9 mouse cellular contexts compared by ENCODE assay signal in the genomic region with DNA sequence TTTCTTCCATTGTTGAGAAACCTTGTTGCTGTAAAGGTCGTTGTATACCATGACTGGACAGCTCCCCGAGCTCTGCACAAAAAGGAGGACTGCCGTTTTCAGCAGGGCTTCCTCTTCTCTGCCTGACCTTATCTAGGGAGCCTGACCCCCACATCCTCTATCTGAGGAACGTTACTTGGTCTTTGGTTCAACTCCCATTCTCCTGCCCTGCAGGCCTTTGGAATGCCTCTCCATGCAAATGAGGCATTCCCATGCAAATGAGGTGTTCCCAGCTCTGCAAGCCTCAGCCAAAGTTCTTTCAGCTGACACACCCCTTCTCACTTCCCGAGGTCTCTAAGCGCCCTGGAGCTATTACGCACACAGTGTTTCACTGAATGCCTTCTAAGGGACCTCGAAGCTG. TPM values are rescaled to one million over a fixed set of nuclear protein-coding genes. Genes with fewer than 3 reads are reported as not detected.
DNase-seq lines count a peak whose midpoint lies in the region; ATAC-seq and TF ChIP-seq lines count a peak whose summit lies in the region.
"Had no signal": no experiment of that assay in that cellular context is flagged by ENCODE, and none has a peak within 500 bp of the region (broad histone marks: within the 10 kb centered on the region; RNA-seq: fewer than 3 reads in every experiment).

No protein-coding gene starts in this region.

- no peak overlapping the region for H3K9ac ChIP-seq in hindbrain, embryonic 12.5 days
- H3K9ac ChIP-seq in hindbrain, embryonic 14.5 days = no peak overlapping the region
- no peak overlapping the region for H3K9ac ChIP-seq in hindbrain, postnatal 0 days (replicated peaks; ENCODE audit: low read length)
- H3K9ac ChIP-seq: hindbrain, embryonic 15.5 days had no signal

- 1% methylated on average over 8 of the region's 8 CpGs for WGBS in hindbrain, embryonic 12.5 days
- 1% methylated on average over 8 of the region's 8 CpGs for WGBS in hindbrain, embryonic 14.5 days
- WGBS in hindbrain, postnatal 0 days = 8% methylated on average over 8 of the region's 8 CpGs
- 7% methylated on average over 8 of the region's 8 CpGs for WGBS in macrophage (ENCODE audit: missing documents)

- no peaks in the 10 kb centered on the region for H3K9me3 ChIP-seq in hindbrain, embryonic 12.5 days (replicated peaks)
- H3K9me3 ChIP-seq in hindbrain, embryonic 14.5 days (ENCODE audit: control insufficient read depth, low read length) = no peaks in the 10 kb centered on the region
- no peaks in the 10 kb centered on the region for H3K9me3 ChIP-seq in hindbrain, postnatal 0 days (ENCODE audit: low read length)
- H3K9me3 ChIP-seq: hindbrain, embryonic 15.5 days had no signal

- H3K36me3 ChIP-seq in hindbrain, embryonic 12.5 days = no peaks in the 10 kb centered on the region
- no peaks in the 10 kb centered on the region for H3K36me3 ChIP-seq in hindbrain, embryonic 14.5 days (replicated peaks; ENCODE audit: control insufficient read depth, insufficient read depth)
- H3K36me3 ChIP-seq in hindbrain, postnatal 0 days (ENCODE audit: insufficient read depth, low read length) = no peaks in the 10 kb centered on the region
- H3K36me3 ChIP-seq in macrophage (ENCODE audit: inconsistent target) = no peaks in the 10 kb centered on the region
- H3K36me3 ChIP-seq: hindbrain, embryonic 15.5 days had no signal

- H3K79me2 ChIP-seq in macrophage (ENCODE audit: inconsistent target) = no peaks in the 10 kb centered on the region

- H3K4me3 ChIP-seq in hindbrain, embryonic 12.5 days = no peak overlapping the region
- no peak overlapping the region for H3K4me3 ChIP-seq in hindbrain, embryonic 14.5 days (replicated peaks; ENCODE audit: low read length)
- no peak overlapping the region for H3K4me3 ChIP-seq in hindbrain, postnatal 0 days (ENCODE audit: low read length)
- H3K4me3 ChIP-seq in macrophage (ENCODE audit: inconsistent target) = no peak overlapping the region
- H3K4me3 ChIP-seq: hindbrain, embryonic 15.5 days had no signal

- H3K4me1 ChIP-seq in hindbrain, embryonic 12.5 days = peaks cover 27% of the 10 kb centered on the region
- H3K4me1 ChIP-seq in hindbrain, embryonic 14.5 days (replicated peaks; ENCODE audit: control insufficient read depth, insufficient read depth, low read length) = 0 out of 2 replicates have a peak, but pooled peaks cover 7% of the 10 kb centered on the region
- peaks cover 5% of the 10 kb centered on the region; the same call in 1 of the 2 replicates for H3K4me1 ChIP-seq in hindbrain, postnatal 0 days (ENCODE audit: insufficient read depth, low read length)

- no peak for DNase-seq in hindbrain, embryonic 14.5 days (ENCODE audit: low spot score)
- peak; percentile 25 for DNase-seq in brain, adult 2 months (ENCODE audit: low read depth, low spot score)
- DNase-seq in hindbrain, postnatal 0 days (ENCODE audit: low spot score) = peak; percentile 35
- DNase-seq in ovary, postnatal 36 days (ENCODE audit: low spot score) = no peak
- no peak for DNase-seq in cerebellum, adult 8-10 months
- no peak for DNase-seq in adrenal gland, postnatal 4 days (ENCODE audit: low spot score in 2 of 2)

- ATAC-seq in hindbrain, embryonic 12.5 days (ENCODE audit: low FRiP score) = peak; percentile 61
- no peak for ATAC-seq in hindbrain, embryonic 14.5 days (ENCODE audit: low FRiP score)
- no peak for ATAC-seq in hindbrain, postnatal 0 days

- no peak overlapping the region for H3K4me2 ChIP-seq in hindbrain, embryonic 12.5 days (replicated peaks)
- H3K4me2 ChIP-seq in hindbrain, embryonic 14.5 days (replicated peaks) = no peak overlapping the region
- H3K4me2 ChIP-seq in hindbrain, postnatal 0 days (ENCODE audit: low read depth, low read length) = no peak overlapping the region
- H3K4me2 ChIP-seq: hindbrain, embryonic 15.5 days had no signal

- TF ChIP-seq CTCF in hindbrain, postnatal 0 days (IDR thresholded peaks at IDR 0.05; ENCODE audit: low read depth) = no peak

- no peak overlapping the region for H3K27ac ChIP-seq in hindbrain, embryonic 12.5 days
- H3K27ac ChIP-seq in hindbrain, embryonic 14.5 days = no peak overlapping the region
- H3K27ac ChIP-seq in hindbrain, postnatal 0 days = no peak overlapping the region
- peak overlapping the region; percentile 52 for H3K27ac ChIP-seq in macrophage
- H3K27ac ChIP-seq: hindbrain, embryonic 15.5 days had no signal

- H3K27me3 ChIP-seq in hindbrain, embryonic 12.5 days = no peaks in the 10 kb centered on the region; the same call in 1 of the 2 replicates
- H3K27me3 ChIP-seq in hindbrain, embryonic 14.5 days (ENCODE audit: control insufficient read depth, insufficient read depth, low read length) = no peaks in the 10 kb centered on the region
- no peaks in the 10 kb centered on the region for H3K27me3 ChIP-seq in hindbrain, postnatal 0 days (ENCODE audit: insufficient read depth, low read length)
- H3K27me3 ChIP-seq: hindbrain, embryonic 15.5 days had no signal

RNA-seq across cellular contexts. Expression of gene Man1c1, which starts 26.0 kb away (rescaled TPM):
- 6.4 and 7.4 TPM in 2 replicates for polyA plus RNA-seq in hindbrain, embryonic 12.5 days (2016; fragmentation: Nextera tagmentation; extraction: Ambion mirVana)
- polyA plus RNA-seq in hindbrain, embryonic 14.5 days (2014; fragmentation: Nextera tagmentation; extraction: Ambion mirVana) = 7.1 and 7.2 TPM in 2 replicates
- total RNA-seq in hindbrain, postnatal 0 days (2014; rRNA removed) = 36.1 and 40.5 TPM in 2 replicates
- 5.8 and 7.1 TPM in 2 replicates for polyA plus RNA-seq in hindbrain, postnatal 0 days (2015; fragmentation: Nextera tagmentation; extraction: Ambion mirVana)
- 100 to 1,000 TPM in 17 of 26 experiments, 10 to 100 TPM in 9; 23.6 to 264 (median 114) TPM for total RNA-seq in macrophage (2018; cell fraction: chromatin; rRNA removed)
- total RNA-seq in macrophage (2018; cell fraction: cytosol; rRNA removed) = 100 to 1,000 TPM in 12 of 26 experiments, 10 to 100 TPM in 14; 38.4 to 182 (median 88.7) TPM
- total RNA-seq in macrophage (2018; cell fraction: nucleus; rRNA removed) = 100 to 1,000 TPM in 21 of 26 experiments, 10 to 100 TPM in 5; 58.9 to 299 (median 132) TPM
- polyA plus RNA-seq in macrophage (2018) = 82.3 to 124 TPM (median 103 TPM) in 3 replicates
- 10 to 100 TPM; 28.6 to 29.6 TPM for total RNA-seq in adrenal gland, postnatal 4 days (2021)

RNA-seq across cellular contexts. Expression of gene Ldlrap1, which starts 37.7 kb away (rescaled TPM):
- polyA plus RNA-seq in hindbrain, embryonic 12.5 days (2016; fragmentation: Nextera tagmentation; extraction: Ambion mirVana) = 7.8 and 10.4 TPM in 2 replicates
- polyA plus RNA-seq in hindbrain, embryonic 14.5 days (2014; fragmentation: Nextera tagmentation; extraction: Ambion mirVana) = 2.3 and 2.7 TPM in 2 replicates
- total RNA-seq in hindbrain, postnatal 0 days (2014; rRNA removed) = 2.6 and 3.1 TPM in 2 replicates
- 2.7 and 2.9 TPM in 2 replicates for polyA plus RNA-seq in hindbrain, postnatal 0 days (2015; fragmentation: Nextera tagmentation; extraction: Ambion mirVana)
- total RNA-seq in macrophage (2018; cell fraction: chromatin; rRNA removed) = 100 to 1,000 TPM in 4 of 26 experiments, 10 to 100 TPM in 21, 1 to 10 TPM in 1; 5.4 to 129 (median 41.6) TPM
- 10 to 100 TPM; 12.3 to 48.8 (median 35.4) TPM for total RNA-seq in macrophage (2018; cell fraction: cytosol; rRNA removed)
- 10 to 100 TPM in 25 of 26 experiments, 1 to 10 TPM in 1; 7.2 to 92.8 (median 27.8) TPM for total RNA-seq in macrophage (2018; cell fraction: nucleus; rRNA removed)
- 34.2 to 76.5 TPM (median 43.1 TPM) in 3 replicates for polyA plus RNA-seq in macrophage (2018)
- 10 to 100 TPM; 39.1 to 44.7 TPM for total RNA-seq in adrenal gland, postnatal 4 days (2021)

Comparison
In these comparisons a context has a peak if more than half of its experiments do, and no peak if none do; other contexts are left out.
1. DNase-seq: peak in brain, adult 2 months (single experiment) and hindbrain, postnatal 0 days (single experiment); none in hindbrain, embryonic 14.5 days (single experiment), ovary, postnatal 36 days (single experiment), cerebellum, adult 8-10 months (single experiment) and adrenal gland, postnatal 4 days (0 of 2).